Mouse (Mus musculus) gastrocnemius, adult 18-20 months (tissue): ENCODE data around the gene Smurf1. TPM values are rescaled to one million over a fixed set of nuclear protein-coding genes. Genes with fewer than 3 reads are reported as not detected.

ENCODE experiments used
- DNase-seq: peaks from one replicate; pipeline ENCODE4 v3.0.0; 2021; ENCODE audit warnings: low spot score
- total RNA-seq, 2 experiments: library from RNA; stranded (reverse); gene quantifications; 2 replicates each; pipeline ENCODE4 v1.2.3; 2021

The Smurf1 gene
- total RNA-seq, 2 experiments from 2014 or later = 9.7 to 13.3 TPM

GRCm38 (mm10) chr5:144958271-144958670 lies 7.4 kb downstream of the Smurf1 start:
- DNase-seq = no peak

GRCm38 (mm10) chr5:144954432-144954831 lies 11.2 kb downstream of the Smurf1 start:
- DNase-seq = no peak

GRCm38 (mm10) chr5:144952592-144952991 lies 13.1 kb downstream of the Smurf1 start:
- DNase-seq = no peak

- no peak for DNase-seq
These were observed 15.1 kb downstream of the Smurf1 start for GRCm38 (mm10) chr5:144950428-144951051.

- DNase-seq = no peak
These were observed 15.8 kb downstream of the Smurf1 start for GRCm38 (mm10) chr5:144949856-144950255.

- no peak for DNase-seq
These were observed 17.2 kb downstream of the Smurf1 start for GRCm38 (mm10) chr5:144948422-144948821.

- peak; percentile 31 for DNase-seq
These were observed 17.6 kb downstream of the Smurf1 start for GRCm38 (mm10) chr5:144948002-144948401.

- peak; percentile 56 for DNase-seq
These were observed 19.6 kb downstream of the Smurf1 start for GRCm38 (mm10) chr5:144946032-144946431.

GRCm38 (mm10) chr5:144944932-144945331 lies 20.7 kb downstream of the Smurf1 start:
- peak; percentile 89 for DNase-seq

- DNase-seq = no peak
These were observed 21.3 kb downstream of the Smurf1 start for GRCm38 (mm10) chr5:144944370-144944769.

GRCm38 (mm10) chr5:144943346-144943745 lies 22.3 kb downstream of the Smurf1 start:
- no peak for DNase-seq

GRCm38 (mm10) chr5:144942431-144942830 lies 23.2 kb downstream of the Smurf1 start:
- DNase-seq = no peak

GRCm38 (mm10) chr5:144940904-144941303 lies 24.7 kb downstream of the Smurf1 start:
- DNase-seq = no peak

- DNase-seq = no peak
These were observed 28.3 kb downstream of the Smurf1 start for GRCm38 (mm10) chr5:144937304-144937703.

GRCm38 (mm10) chr5:144933486-144933885 lies 32.2 kb downstream of the Smurf1 start:
- no peak for DNase-seq

- DNase-seq = no peak
These were observed 33.8 kb downstream of the Smurf1 start for GRCm38 (mm10) chr5:144931841-144932240.

GRCm38 (mm10) chr5:144928856-144929713 lies 36.6 kb downstream of the Smurf1 start:
- DNase-seq = peak; percentile 63

GRCm38 (mm10) chr5:144926275-144926674 lies 39.4 kb downstream of the Smurf1 start:
- DNase-seq = no peak

- DNase-seq = no peak
These were observed 42.3 kb downstream of the Smurf1 start for GRCm38 (mm10) chr5:144923351-144923750.

- DNase-seq = no peak
These were observed 45.9 kb downstream of the Smurf1 start for GRCm38 (mm10) chr5:144919790-144920189.

GRCm38 (mm10) chr5:144919194-144919593 lies 46.5 kb downstream of the Smurf1 start:
- DNase-seq = no peak

- DNase-seq = no peak
These were observed 47.4 kb downstream of the Smurf1 start for GRCm38 (mm10) chr5:144918204-144918603.

- no peak for DNase-seq
These were observed 48.5 kb downstream of the Smurf1 start for GRCm38 (mm10) chr5:144917172-144917571.
